ENCODE assay signal across 20 mouse cellular contexts in genomic region chr2:157401261-157401660, GRCm38 (mm10). TPM values are rescaled to one million over a fixed set of nuclear protein-coding genes. Genes with fewer than 3 reads are reported as not detected.
"Had no signal": no experiment of that assay in that cellular context is flagged by ENCODE, and none has a peak within 500 bp of the region (broad histone marks: within the 10 kb centered on the region; RNA-seq: fewer than 3 reads in every experiment).

No protein-coding gene starts in this region.

- H3K27ac ChIP-seq: liver, embryonic 14.5 days; macrophage; midbrain, embryonic 13.5 days; midbrain, embryonic 15.5 days; neural tube, embryonic 12.5 days had no signal

- H3K4me1 ChIP-seq: midbrain, embryonic 15.5 days had no signal

- DNase-seq: lung, adult 18-20 months; lung, embryonic 14.5 days; lung, postnatal 10 days; right cerebral cortex, postnatal 25 days; right cerebral cortex, postnatal 4 days; spleen, adult 18-20 months; thymus, postnatal 36 days had no signal

- ATAC-seq: midbrain, embryonic 13.5 days; midbrain, embryonic 15.5 days had no signal

- H3K27me3 ChIP-seq: midbrain, embryonic 13.5 days; midbrain, embryonic 15.5 days; neural tube, embryonic 12.5 days had no signal

- H3K4me3 ChIP-seq: megakaryocyte, embryonic 14.5 days; midbrain, embryonic 13.5 days; midbrain, embryonic 15.5 days; neural tube, embryonic 12.5 days had no signal

RNA-seq across cellular contexts. Expression of gene Ghrh, which starts 54.0 kb away (rescaled TPM):
- total RNA-seq: megakaryocyte progenitor cell, adult 5-6 weeks; monocyte, adult 5-6 weeks; neutrophil, adult 5-6 weeks had no signal
- polyA plus RNA-seq: liver, embryonic 16.5 days; lung, embryonic 14.5 days; lung, embryonic 16.5 days; macrophage; neural tube, embryonic 12.5 days; neural tube, embryonic 14.5 days; stomach, embryonic 14.5 days had no signal
